Mouse (Mus musculus) MEL (cell line): ENCODE data around the gene Srgn. TPM values are rescaled to one million over a fixed set of nuclear protein-coding genes. Genes with fewer than 3 reads are reported as not detected.

Experiments used
- DNase-seq: peaks from one replicate; pipeline ENCODE4 v3.0.0; 2011; ENCODE audit warnings: low read depth, low spot score
- H3K27ac ChIP-seq: 2 replicates; pipeline ENCODE4 v1.5.1; 2012; ENCODE audit warnings: low read depth, mild to moderate bottlenecking, control low read depth, low read length, moderate library complexity; ENCODE audit not compliant: control insufficient read depth
- H3K27me3 ChIP-seq, 2 experiments: fragments of 150-350 bp in 1 of 2; sonication (generic) in 1 of 2; 2 replicates each; pipeline ENCODE4 v1.6.1; 2012; ENCODE audit warnings: low read length in 2 of 2, mild to moderate bottlenecking in 2 of 2, improper control_type of control experiment in 1 of 2, moderate library complexity in 1 of 2; ENCODE audit not compliant: insufficient read depth in 2 of 2, control insufficient read depth in 1 of 2
- H3K36me3 ChIP-seq, 2 experiments: 2 replicates each; pipeline ENCODE4 v1.6.1; 2012 to 2014; ENCODE audit warnings: low read length in 2 of 2, improper control_type of control experiment in 1 of 2, inconsistent platforms in 1 of 2, mild to moderate bottlenecking in 1 of 2; ENCODE audit not compliant: insufficient read depth in 2 of 2, control insufficient read depth in 1 of 2
- H3K4me1 ChIP-seq, 2 experiments: fragments of 150-350 bp in 1 of 2; sonication (generic) in 1 of 2; 2 replicates each; pipeline ENCODE4 v1.6.1; 2012; ENCODE audit warnings: low read length in 2 of 2, improper control_type of control experiment in 1 of 2, mild to moderate bottlenecking in 1 of 2; ENCODE audit not compliant: insufficient read depth in 2 of 2, control insufficient read depth in 1 of 2
- H3K4me3 ChIP-seq, 2 experiments: fragments of 150-350 bp in 1 of 2; sonication (generic) in 1 of 2; 2 replicates each; pipeline ENCODE4 v1.5.1; 2012; ENCODE audit warnings: low read depth in 2 of 2, low read length in 2 of 2, mild to moderate bottlenecking in 2 of 2, moderate library complexity in 2 of 2, control low read depth in 1 of 2, improper control_type of control experiment in 1 of 2; ENCODE audit not compliant: control insufficient read depth in 1 of 2, insufficient read depth in 1 of 2
- H3K79me2 ChIP-seq: 2 replicates; pipeline ENCODE4 v1.6.1; 2012; ENCODE audit warnings: mild to moderate bottlenecking, low read length, moderate library complexity; ENCODE audit not compliant: control insufficient read depth, poor library complexity, insufficient read depth
- H3K9ac ChIP-seq: 2 replicates; pipeline ENCODE4 v1.6.1; 2012; ENCODE audit warnings: low read depth, mild to moderate bottlenecking, control low read depth, low read length, moderate library complexity; ENCODE audit not compliant: control insufficient read depth, poor library complexity, severe bottlenecking
- H3K9me3 ChIP-seq: fragments of 150-350 bp; sonication (generic); replicated peaks from 2 replicates; pipeline ENCODE4 v1.6.1; 2012; ENCODE audit warnings: mild to moderate bottlenecking, low read length, improper control_type of control experiment, moderate library complexity; ENCODE audit not compliant: insufficient read depth
- CTCF ChIP-seq, 3 experiments: IDR thresholded peaks in 2 of 3; conservative IDR thresholded peaks in 1 of 3; 2 replicates each; pipeline ENCODE4 v1.5.1; 2011 to 2012; ENCODE audit warnings: low read length in 3 of 3, low read depth in 2 of 3, mild to moderate bottlenecking in 2 of 3, improper control_type of control experiment in 1 of 3, inconsistent platforms in 1 of 3, mixed read lengths in 1 of 3, moderate library complexity in 1 of 3; ENCODE audit not compliant: control insufficient read depth in 1 of 3, insufficient read depth in 1 of 3, poor library complexity in 1 of 3, severe bottlenecking in 1 of 3
- EP300 ChIP-seq, 2 experiments: IDR thresholded peaks; 2 replicates each; pipeline ENCODE4 v1.6.1; 2011; ENCODE audit warnings: improper control_type of control experiment in 2 of 2, low read length in 2 of 2, low read depth in 1 of 2, mild to moderate bottlenecking in 1 of 2
- ETS1 ChIP-seq: IDR thresholded peaks from 2 replicates; pipeline ENCODE4 v1.6.1; 2012; ENCODE audit warnings: low read depth, mild to moderate bottlenecking, inconsistent platforms, low read length, improper control_type of control experiment, moderate library complexity
- GATA1 ChIP-seq: IDR thresholded peaks from 2 replicates; pipeline ENCODE4 v1.6.1; 2011; ENCODE audit warnings: low read depth, low read length, improper control_type of control experiment
- KAT2A ChIP-seq: conservative IDR thresholded peaks from 2 replicates; pipeline ENCODE4 v1.6.1; 2012; ENCODE audit warnings: low read depth, low read length, improper control_type of control experiment, inconsistent platforms
- MAFK ChIP-seq: IDR thresholded peaks from 2 replicates; pipeline ENCODE4 v1.6.1; 2011; ENCODE audit warnings: low read depth, mild to moderate bottlenecking, low read length, improper control_type of control experiment, borderline replicate concordance
- MAX ChIP-seq: IDR thresholded peaks from 2 replicates; pipeline ENCODE4 v1.6.1; 2011; ENCODE audit warnings: low read length, improper control_type of control experiment
- MXI1 ChIP-seq: IDR thresholded peaks from 2 replicates; pipeline ENCODE4 v1.6.1; 2011; ENCODE audit warnings: mild to moderate bottlenecking, low read depth, low read length, improper control_type of control experiment
- MYC ChIP-seq: IDR thresholded peaks from 2 replicates; pipeline ENCODE4 v1.6.1; 2011; ENCODE audit warnings: low read depth, mild to moderate bottlenecking, low read length, improper control_type of control experiment, moderate library complexity
- NELFE ChIP-seq: IDR thresholded peaks from 2 replicates; pipeline ENCODE4 v1.6.1; 2011; ENCODE audit warnings: low read depth, low read length, improper control_type of control experiment
- POLR2A ChIP-seq, 2 experiments: IDR thresholded peaks; 2 replicates each; pipeline ENCODE4 v1.6.1; 2011 to 2012; ENCODE audit warnings: low read length in 2 of 2, mild to moderate bottlenecking in 2 of 2, control low read depth in 1 of 2, improper control_type of control experiment in 1 of 2, low read depth in 1 of 2, moderate library complexity in 1 of 2; ENCODE audit not compliant: control insufficient read depth in 1 of 2, insufficient read depth in 1 of 2, poor library complexity in 1 of 2
- RAD21 ChIP-seq: IDR thresholded peaks from 2 replicates; pipeline ENCODE4 v1.6.1; 2011; ENCODE audit warnings: mild to moderate bottlenecking, low read depth, low read length, improper control_type of control experiment
- SIN3A ChIP-seq: IDR thresholded peaks from 2 replicates; pipeline ENCODE4 v1.6.1; 2012; ENCODE audit warnings: low read length, improper control_type of control experiment, inconsistent platforms
- SMC3 ChIP-seq: IDR thresholded peaks from 2 replicates; pipeline ENCODE4 v1.6.1; 2011; ENCODE audit warnings: low read depth, low read length, improper control_type of control experiment
- TBP ChIP-seq: IDR thresholded peaks from 2 replicates; pipeline ENCODE4 v1.8.0; 2011; ENCODE audit warnings: low read depth, low read length, improper control_type of control experiment
- TCF12 ChIP-seq: IDR thresholded peaks from 2 replicates; pipeline ENCODE4 v1.6.1; 2014; ENCODE audit warnings: low read depth, mild to moderate bottlenecking, inconsistent platforms, low read length, improper control_type of control experiment, moderate library complexity
- UBTF ChIP-seq: IDR thresholded peaks from 2 replicates; pipeline ENCODE4 v1.6.1; 2012; ENCODE audit warnings: low read depth, mild to moderate bottlenecking, inconsistent platforms, low read length, improper control_type of control experiment, moderate library complexity, borderline replicate concordance; ENCODE audit not compliant: insufficient read depth
- USF1 ChIP-seq: IDR thresholded peaks from 2 replicates; pipeline ENCODE4 v1.6.1; 2014; ENCODE audit warnings: low read depth, mild to moderate bottlenecking, inconsistent platforms, low read length, improper control_type of control experiment, moderate library complexity
- ZC3H11A ChIP-seq: IDR thresholded peaks from 2 replicates; pipeline ENCODE4 v1.6.1; 2012; ENCODE audit warnings: low read depth, mild to moderate bottlenecking, inconsistent platforms, low read length, improper control_type of control experiment
- ZKSCAN1 ChIP-seq: IDR thresholded peaks from 2 replicates; pipeline ENCODE4 v1.6.1; 2012; ENCODE audit warnings: low read depth, mild to moderate bottlenecking, inconsistent platforms, low read length, improper control_type of control experiment, moderate library complexity
- polyA plus RNA-seq, 2 experiments: library from polyadenylated mRNA; stranded (reverse) in 1 of 2; unstranded in 1 of 2; fragments of >175 nt in 1 of 2; fragments of >200 nt in 1 of 2; gene quantifications; 2 replicates each; pipeline versions ENCODE4 v1.2.1 to v1.2.4; 2012; ENCODE audit warnings: low replicate concordance in 2 of 2, low read depth in 1 of 2; ENCODE audit not compliant: insufficient read length in 2 of 2, insufficient read depth in 1 of 2, missing spikeins in 1 of 2
- total RNA-seq: library from RNA; depleted of rRNA; stranded (reverse); fragments of 300-350 nt; gene quantifications from 2 replicates; pipeline ENCODE4 v1.2.3, GENCODE M21; 2012

Gene Srgn
- total and polyA plus RNA-seq, 3 experiments = 164 to 217 TPM; not detected in 1

DNA sequence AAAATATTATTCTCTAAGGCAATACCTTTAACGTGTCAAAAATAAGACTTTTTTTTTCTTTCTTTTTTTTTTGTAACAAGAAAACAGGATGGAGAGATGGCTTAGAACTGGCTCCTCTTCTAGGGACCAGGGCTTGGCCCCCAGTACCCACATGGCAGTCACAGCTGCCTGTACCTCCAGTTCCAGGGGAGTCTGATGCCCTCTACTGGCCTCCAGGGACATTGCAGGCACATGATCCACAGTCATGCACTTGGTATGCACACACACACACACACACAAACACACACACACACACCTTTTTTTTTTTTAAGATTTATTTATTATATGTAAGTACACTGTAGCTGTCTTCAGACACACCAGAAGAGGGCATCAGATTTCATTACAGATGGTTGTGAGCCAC is 30.5 kb upstream of the Srgn start:
- Histone ChIP-seq H3K4me1 (peaks cover 16 to 26% of the 10 kb centered on the region in 2 experiments), H3K9me3 (no peaks in the 10 kb centered on the region), H3K27me3 (no peaks in the 10 kb centered on the region), H3K9ac (no peak overlapping the region), H3K79me2 (no peaks in the 10 kb centered on the region)
- TF ChIP-seq CTCF (IDR thresholded peaks at IDR 0.05 in 2 of 3, conservative IDR thresholded peaks at IDR 0.05 in 1 of 3; ENCODE audit: control insufficient read depth in 1 of 3, insufficient read depth in 1 of 3, low read depth in 2 of 3, low read length in 3 of 3, poor library complexity in 1 of 3, severe bottlenecking in 1 of 3) = peak; percentile 66 to 89 (median 77)
- peak; percentile 74 for TF ChIP-seq MXI1
- TF ChIP-seq TBP = no peak
- TF ChIP-seq RAD21 = peak; percentile 71
- TF ChIP-seq UBTF = no peak
- TF ChIP-seq MYC = peak; percentile 82
- peak; percentile 46 for TF ChIP-seq ZC3H11A
- peak; percentile 76 for TF ChIP-seq SMC3
- TF ChIP-seq NELFE = no peak
- TF ChIP-seq ETS1 = no peak
- no peak for TF ChIP-seq KAT2A
- TF ChIP-seq MAX = peak; percentile 48; the same call in 1 of the 2 replicates
- 0 out of 2 replicates have a peak, but pooled peaks have one; percentile 29 for TF ChIP-seq SIN3A
- TF ChIP-seq EP300 (IDR thresholded peaks at IDR 0.05; ENCODE audit: low read depth in 1 of 2, low read length in 2 of 2) = no peak
- TF ChIP-seq USF1 = peak; percentile 59
- TF ChIP-seq MAFK = no peak
- TF ChIP-seq, all 39 proteins: peak for 9
- Histone ChIP-seq H3K4me3 (no peak overlapping the region), H3K36me3 (peaks cover 6 to 24% of the 10 kb centered on the region in 2 experiments), H3K27ac (no peak overlapping the region)
- DNase-seq = peak; percentile 74

DNA sequence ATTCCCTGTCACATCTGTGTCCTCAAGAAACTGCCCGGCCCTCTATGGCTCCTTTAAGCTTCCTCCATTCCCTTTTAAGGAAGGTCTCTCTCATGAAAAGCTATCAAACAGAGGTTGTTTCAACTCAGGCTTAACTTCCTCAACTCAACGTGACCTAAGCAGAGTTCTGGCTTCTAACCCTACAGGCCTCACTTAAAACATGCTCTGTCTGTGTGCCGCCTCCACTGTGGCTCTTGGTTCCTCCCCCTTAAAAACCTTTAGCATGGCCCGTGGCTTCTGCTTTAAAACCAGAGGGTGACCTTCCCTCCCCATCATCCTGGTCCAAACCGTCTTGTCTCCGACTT is 29.3 kb upstream of the Srgn start:
- peak; percentile 79 for DNase-seq
- Histone ChIP-seq H3K4me3 (no peak overlapping the region; a peak in 1 of 4 replicates), H3K36me3 (peaks cover 0 to 25% of the 10 kb centered on the region in 2 experiments; a peak in 2 of 4 replicates), H3K9ac (peak overlapping the region; percentile 60), H3K9me3 (no peaks in the 10 kb centered on the region), H3K27ac (peak overlapping the region; percentile 89), H3K4me1 (peaks cover 16 to 27% of the 10 kb centered on the region in 2 experiments), H3K79me2 (no peaks in the 10 kb centered on the region), H3K27me3 (no peaks in the 10 kb centered on the region)
- no peak for TF ChIP-seq ZKSCAN1
- TF ChIP-seq POLR2A (IDR thresholded peaks at IDR 0.05; ENCODE audit: control insufficient read depth in 1 of 2, insufficient read depth in 1 of 2, low read depth in 1 of 2, low read length in 2 of 2, poor library complexity in 1 of 2) = peak in 1 of 2 experiments; percentile 7; a peak in 1 of 4 replicates
- TF ChIP-seq MYC = peak; percentile 50; the same call in 1 of the 2 replicates
- peak; percentile 54; the same call in 1 of the 2 replicates for TF ChIP-seq TBP
- TF ChIP-seq GATA1 = no peak
- 0 out of 2 replicates have a peak, but pooled peaks have one; percentile 38 for TF ChIP-seq MXI1
- no peak for TF ChIP-seq UBTF
- TF ChIP-seq TCF12 = no peak
- peak; percentile 8; the same call in 1 of the 2 replicates for TF ChIP-seq SIN3A
- TF ChIP-seq MAX = peak; percentile 9
- TF ChIP-seq SMC3 = peak; percentile 9; the same call in 1 of the 2 replicates
- no peak for TF ChIP-seq ZC3H11A
